In the genomic region with DNA sequence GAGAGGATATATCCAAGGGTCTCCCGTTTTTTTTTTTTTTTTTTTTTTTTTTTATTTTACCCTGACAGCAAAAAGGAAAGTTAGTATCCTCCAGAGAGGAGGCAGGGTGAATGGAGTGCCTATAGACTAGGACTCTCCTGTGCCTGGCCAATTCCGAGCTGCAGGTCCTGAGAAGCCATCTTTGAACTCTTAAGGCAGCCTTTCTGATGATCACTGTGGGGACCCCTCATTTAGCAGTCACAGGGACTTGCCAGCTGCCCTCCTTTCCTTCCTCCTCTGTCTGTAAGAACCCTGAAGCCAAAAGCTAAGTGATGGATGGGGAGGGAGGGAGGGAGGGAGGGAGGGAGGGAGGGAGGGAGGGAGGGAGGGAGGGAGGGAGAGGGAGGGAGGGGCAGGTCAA, we compare ENCODE assay signal across 9 mouse cellular contexts.
DNase-seq lines count a peak whose midpoint lies in the region; ATAC-seq and TF ChIP-seq lines count a peak whose summit lies in the region.
"Had no signal": no experiment of that assay in that cellular context is flagged by ENCODE, and none has a peak within 500 bp of the region (broad histone marks: within the 10 kb centered on the region; RNA-seq: fewer than 3 reads in every experiment).

No protein-coding gene starts in this region.

- TF ChIP-seq EP300 in lung, postnatal 0 days (IDR thresholded peaks at IDR 0.05), result no peak

- peaks cover 8% of the 10 kb centered on the region; the same call in 1 of the 2 replicates for H3K27me3 ChIP-seq in heart, embryonic 10.5 days (ENCODE audit: insufficient read depth, poor library complexity, severe bottlenecking)
- H3K27me3 ChIP-seq in lung, postnatal 0 days (replicated peaks; ENCODE audit: insufficient read depth, low read length), result no peaks in the 10 kb centered on the region
- H3K27me3 ChIP-seq in intestine, embryonic 14.5 days (replicated peaks; ENCODE audit: control insufficient read depth, insufficient read depth, low read length), result no peaks in the 10 kb centered on the region
- H3K27me3 ChIP-seq in stomach, embryonic 16.5 days (ENCODE audit: control insufficient read depth, insufficient read depth, low read length), result no peaks in the 10 kb centered on the region
- H3K27me3 ChIP-seq: CH12.LX had no signal

- intact Hi-C loops in heart, postnatal 14 days (cut with DNase I), result loop anchor here (1.0 to 2.0 kb wide), 3 partner anchors 15 to 89 kb away; no protein-coding TSS in a partner anchor

- H3K4me3 ChIP-seq in heart, embryonic 10.5 days, result peak overlapping the region; percentile 12; the same call in 1 of the 2 replicates
- no peak overlapping the region for H3K4me3 ChIP-seq in lung, postnatal 0 days (ENCODE audit: low read depth, low read length)
- no peak overlapping the region for H3K4me3 ChIP-seq in intestine, embryonic 14.5 days (ENCODE audit: low read depth, low read length)
- no peak overlapping the region for H3K4me3 ChIP-seq in stomach, embryonic 16.5 days (replicated peaks; ENCODE audit: low read length)

- no peak overlapping the region for H3K4me2 ChIP-seq in lung, postnatal 0 days (replicated peaks; ENCODE audit: low read depth, low read length)
- peak overlapping the region; percentile 40 for H3K4me2 ChIP-seq in intestine, embryonic 14.5 days (ENCODE audit: low read length)
- H3K4me2 ChIP-seq in stomach, embryonic 16.5 days (ENCODE audit: low read depth, low read length), result peak overlapping the region; percentile 29; the same call in 1 of the 2 replicates

- WGBS in heart, embryonic 10.5 days, result 45% methylated on average over 2 of the region's 2 CpGs
- 16% methylated on average over 2 of the region's 2 CpGs for whole genome bisulfite sequencing in lung, postnatal 0 days
- 17% methylated on average over 2 of the region's 2 CpGs for WGBS in intestine, embryonic 14.5 days
- 23% methylated on average over 2 of the region's 2 CpGs for whole genome bisulfite sequencing in stomach, embryonic 16.5 days

- H3K4me1 ChIP-seq in heart, embryonic 10.5 days, result peaks cover 51% of the 10 kb centered on the region
- peaks cover 60% of the 10 kb centered on the region for H3K4me1 ChIP-seq in lung, postnatal 0 days (ENCODE audit: insufficient read depth, low read depth, low read length)
- peaks cover 44% of the 10 kb centered on the region for H3K4me1 ChIP-seq in intestine, embryonic 14.5 days (replicated peaks; ENCODE audit: control insufficient read depth, insufficient read depth, low read length)
- peaks cover 46% of the 10 kb centered on the region for H3K4me1 ChIP-seq in stomach, embryonic 16.5 days (ENCODE audit: control insufficient read depth, insufficient read depth, low read length)

- H3K9me3 ChIP-seq in heart, embryonic 10.5 days, result no peaks in the 10 kb centered on the region
- no peaks in the 10 kb centered on the region for H3K9me3 ChIP-seq in lung, postnatal 0 days (ENCODE audit: low read length)
- no peaks in the 10 kb centered on the region for H3K9me3 ChIP-seq in intestine, embryonic 14.5 days (ENCODE audit: control insufficient read depth, low read length)
- H3K9me3 ChIP-seq in stomach, embryonic 16.5 days (replicated peaks; ENCODE audit: control insufficient read depth, low read length), result no peaks in the 10 kb centered on the region

- no peak for DNase-seq in heart, embryonic 10.5 days (ENCODE audit: low spot score)
- DNase-seq in heart, postnatal 14 days, result no peak
- DNase-seq in lung, postnatal 0 days (ENCODE audit: low spot score), result peak; percentile 59
- DNase-seq in lung, adult 18-20 months, result no peak
- DNase-seq in intestine, embryonic 14.5 days (ENCODE audit: low spot score), result no peak
- DNase-seq in yolk sac, embryonic 10.5 days (ENCODE audit: low spot score), result no peak
- no peak for DNase-seq in gastrocnemius, adult 18-20 months (ENCODE audit: low spot score)

- ATAC-seq in lung, postnatal 0 days, result no peak
- ATAC-seq in intestine, embryonic 14.5 days (replicated peaks; ENCODE audit: low FRiP score, low TSS enrichment, low read depth), result 0 out of 2 replicates have a peak, but pooled peaks have one; percentile 1
- ATAC-seq in stomach, embryonic 16.5 days (ENCODE audit: insufficient read depth, low FRiP score), result no peak

- H3K9ac ChIP-seq in lung, postnatal 0 days (replicated peaks; ENCODE audit: low read depth), result no peak overlapping the region
- no peak overlapping the region for H3K9ac ChIP-seq in intestine, embryonic 14.5 days (ENCODE audit: low read length)
- no peak overlapping the region for H3K9ac ChIP-seq in stomach, embryonic 16.5 days (ENCODE audit: low read length)

- no peak for TF ChIP-seq CTCF in lung, postnatal 0 days (IDR thresholded peaks at IDR 0.05)

- no peaks in the 10 kb centered on the region for H3K36me3 ChIP-seq in heart, embryonic 10.5 days
- H3K36me3 ChIP-seq in lung, postnatal 0 days (ENCODE audit: insufficient read depth, low read length), result peaks cover 14% of the 10 kb centered on the region; the same call in 1 of the 2 replicates
- no peaks in the 10 kb centered on the region for H3K36me3 ChIP-seq in intestine, embryonic 14.5 days (ENCODE audit: control insufficient read depth, insufficient read depth, low read length)
- no peaks in the 10 kb centered on the region for H3K36me3 ChIP-seq in stomach, embryonic 16.5 days (ENCODE audit: control insufficient read depth, insufficient read depth, low read length)

- H3K27ac ChIP-seq in heart, embryonic 10.5 days, result peak overlapping the region; percentile 70; the same call in 1 of the 2 replicates
- H3K27ac ChIP-seq in lung, postnatal 0 days (ENCODE audit: low read length), result peak overlapping the region; percentile 97
- H3K27ac ChIP-seq in intestine, embryonic 14.5 days (ENCODE audit: low read depth), result peak overlapping the region; percentile 76
- peak overlapping the region; percentile 86 for H3K27ac ChIP-seq in stomach, embryonic 16.5 days (ENCODE audit: low read length)
